ENCODE assay signal across 9 mouse cellular contexts in the genomic region with DNA sequence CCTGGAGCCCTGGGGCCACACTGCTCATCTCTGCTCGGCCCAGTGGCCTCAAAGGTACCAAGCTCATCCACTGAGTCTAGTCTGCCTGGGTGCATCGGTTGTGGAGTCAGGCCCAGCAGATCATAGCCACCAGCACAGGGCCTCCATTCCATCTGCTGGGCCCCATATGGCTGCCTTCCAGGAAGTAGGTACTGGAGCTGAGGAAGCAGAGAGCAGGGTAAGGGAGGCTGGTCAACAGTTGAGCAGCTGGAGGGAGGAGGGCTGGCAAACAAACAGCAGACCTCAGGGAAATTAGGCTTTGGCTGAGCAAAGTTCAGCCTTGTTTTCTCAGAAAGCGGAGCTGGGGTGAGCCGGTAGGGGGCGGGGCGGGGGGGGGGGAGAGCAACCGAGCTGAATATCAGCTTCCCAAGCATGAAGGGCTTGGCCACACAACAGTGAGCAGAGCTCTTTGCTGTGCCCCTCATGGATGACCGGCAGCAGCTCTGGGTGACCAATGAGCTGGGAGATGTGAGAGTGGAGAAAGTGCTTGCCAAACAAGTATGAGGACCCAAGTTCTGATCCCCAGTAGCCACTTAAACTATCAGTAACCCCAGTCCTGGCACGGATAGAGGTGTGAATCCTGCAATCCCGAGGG.
A peak's percentile ranks its signal among the peaks of the same experiment; 100 is the strongest.
DNase-seq lines count a peak whose midpoint lies in the region; ATAC-seq lines count a peak whose summit lies in the region.
"Had no signal": no experiment of that assay in that cellular context is flagged by ENCODE, and none has a peak within 500 bp of the region (broad histone marks: within the 10 kb centered on the region; RNA-seq: fewer than 3 reads in every experiment).

No protein-coding gene starts in this region.

- H3K9ac ChIP-seq in embryonic facial prominence, embryonic 15.5 days = no peak overlapping the region
- H3K9ac ChIP-seq in midbrain, embryonic 13.5 days (replicated peaks) = no peak overlapping the region

- no peaks in the 10 kb centered on the region for H3K36me3 ChIP-seq in embryonic facial prominence, embryonic 15.5 days
- no peaks in the 10 kb centered on the region for H3K36me3 ChIP-seq in limb, embryonic 10.5 days
- no peaks in the 10 kb centered on the region for H3K36me3 ChIP-seq in midbrain, embryonic 13.5 days

- H3K4me3 ChIP-seq in embryonic facial prominence, embryonic 15.5 days (replicated peaks) = no peak overlapping the region
- H3K4me3 ChIP-seq in limb, embryonic 10.5 days = no peak overlapping the region
- no peak overlapping the region for H3K4me3 ChIP-seq in midbrain, embryonic 13.5 days (replicated peaks)

- H3K4me2 ChIP-seq in embryonic facial prominence, embryonic 15.5 days (replicated peaks) = no peak overlapping the region
- H3K4me2 ChIP-seq in midbrain, embryonic 13.5 days (replicated peaks) = no peak overlapping the region

- no peaks in the 10 kb centered on the region for H3K9me3 ChIP-seq in embryonic facial prominence, embryonic 15.5 days (replicated peaks)
- no peaks in the 10 kb centered on the region for H3K9me3 ChIP-seq in limb, embryonic 10.5 days (replicated peaks)
- no peaks in the 10 kb centered on the region for H3K9me3 ChIP-seq in midbrain, embryonic 13.5 days

- WGBS in embryonic facial prominence, embryonic 15.5 days = 40% methylated on average over 10 of the region's 10 CpGs
- WGBS in limb, embryonic 10.5 days = 63% methylated on average over 10 of the region's 10 CpGs
- WGBS in midbrain, embryonic 13.5 days = 49% methylated on average over 9 of the region's 10 CpGs

- H3K27me3 ChIP-seq in embryonic facial prominence, embryonic 15.5 days = no peaks in the 10 kb centered on the region
- H3K27me3 ChIP-seq in limb, embryonic 10.5 days (ENCODE audit: low read depth, poor library complexity, severe bottlenecking) = no peaks in the 10 kb centered on the region
- H3K27me3 ChIP-seq in midbrain, embryonic 13.5 days = no peaks in the 10 kb centered on the region
- H3K27me3 ChIP-seq: Patski had no signal

- peak overlapping the region; percentile 94 for H3K27ac ChIP-seq in embryonic facial prominence, embryonic 15.5 days (replicated peaks)
- H3K27ac ChIP-seq in limb, embryonic 10.5 days = peak overlapping the region; percentile 97
- peak overlapping the region; percentile 97 for H3K27ac ChIP-seq in midbrain, embryonic 13.5 days

- H3K4me1 ChIP-seq in embryonic facial prominence, embryonic 15.5 days = peaks cover 38% of the 10 kb centered on the region
- H3K4me1 ChIP-seq in limb, embryonic 10.5 days = peaks cover 54% of the 10 kb centered on the region
- peaks cover 27% of the 10 kb centered on the region for H3K4me1 ChIP-seq in midbrain, embryonic 13.5 days (replicated peaks)

- peak; percentile 62 to 68 for DNase-seq in lung, adult 18-20 months
- no peak for DNase-seq in lung, postnatal 14 days
- DNase-seq in heart, postnatal 4 days = peak; percentile 42
- DNase-seq in limb, embryonic 10.5 days (ENCODE audit: low spot score) = peak; percentile 49
- DNase-seq in right cerebral cortex, postnatal 25 days = no peak
- no peak for DNase-seq in layer of hippocampus, adult 9-11 months

- peak; percentile 56 for ATAC-seq in embryonic facial prominence, embryonic 15.5 days (ENCODE audit: insufficient number of reproducible peaks, low FRiP score, low TSS enrichment, low read depth)
- ATAC-seq in midbrain, embryonic 13.5 days = peak; percentile 53
- ATAC-seq: Patski had no signal

Comparison
In these comparisons a context has a peak if more than half of its experiments do, and no peak if none do; other contexts are left out.
1. DNase-seq: peak in lung, adult 18-20 months (2 of 2), heart, postnatal 4 days (single experiment) and limb, embryonic 10.5 days (single experiment); none in lung, postnatal 14 days (single experiment), right cerebral cortex, postnatal 25 days (single experiment) and layer of hippocampus, adult 9-11 months (single experiment).
2. Peak in every context shown above with its lines, with median percentiles within 50 percentile points of each other: H3K27ac ChIP-seq.